21 mouse cellular contexts compared by ENCODE assay signal in the genomic region with DNA sequence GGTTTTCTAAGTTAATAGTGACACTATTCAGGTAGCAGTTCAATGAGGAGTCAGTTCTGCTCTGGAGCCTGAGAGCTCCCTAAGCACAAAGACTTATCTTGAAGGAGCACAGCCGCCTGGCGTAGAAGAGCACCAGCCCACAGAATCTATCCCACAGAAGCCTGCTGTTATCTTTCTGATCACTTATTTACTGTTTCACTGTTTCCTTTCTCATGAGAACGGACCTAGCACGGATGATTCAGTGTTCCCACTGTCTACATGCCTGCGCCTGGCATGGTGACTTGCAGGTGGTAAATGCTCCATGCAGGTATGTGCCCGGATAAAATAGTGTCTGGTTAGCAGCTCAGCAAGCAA. TPM values are rescaled to one million over a fixed set of nuclear protein-coding genes. Genes with fewer than 3 reads are reported as not detected.
A peak's percentile ranks its signal among the peaks of the same experiment; 100 is the strongest.
DNase-seq lines count a peak whose midpoint lies in the region; ATAC-seq and TF ChIP-seq lines count a peak whose summit lies in the region.
"Had no signal": no experiment of that assay in that cellular context is flagged by ENCODE, and none has a peak within 500 bp of the region (broad histone marks: within the 10 kb centered on the region; RNA-seq: fewer than 3 reads in every experiment).

No protein-coding gene starts in this region.

- H3K9ac ChIP-seq in stomach, embryonic 15.5 days = no peak overlapping the region
- no peak overlapping the region for H3K9ac ChIP-seq in stomach, postnatal 0 days (ENCODE audit: low read length)
- peak overlapping the region; percentile 43 for H3K9ac ChIP-seq in liver, embryonic 12.5 days
- H3K9ac ChIP-seq: embryonic facial prominence, embryonic 13.5 days; limb, embryonic 13.5 days; midbrain, embryonic 15.5 days; neural tube, embryonic 13.5 days had no signal

- no peaks in the 10 kb centered on the region for H3K9me3 ChIP-seq in stomach, embryonic 15.5 days
- H3K9me3 ChIP-seq in stomach, postnatal 0 days (ENCODE audit: control insufficient read depth, low read length) = no peaks in the 10 kb centered on the region
- no peaks in the 10 kb centered on the region for H3K9me3 ChIP-seq in liver, embryonic 12.5 days (replicated peaks)
- H3K9me3 ChIP-seq: embryonic facial prominence, embryonic 13.5 days; limb, embryonic 13.5 days; midbrain, embryonic 15.5 days; neural tube, embryonic 13.5 days had no signal

- H3K27me3 ChIP-seq in stomach, embryonic 15.5 days (replicated peaks) = no peaks in the 10 kb centered on the region
- no peaks in the 10 kb centered on the region for H3K27me3 ChIP-seq in stomach, postnatal 0 days (ENCODE audit: control insufficient read depth, insufficient read depth, low read length)
- H3K27me3 ChIP-seq in liver, embryonic 12.5 days (replicated peaks) = no peaks in the 10 kb centered on the region
- H3K27me3 ChIP-seq: embryonic facial prominence, embryonic 13.5 days; limb, embryonic 13.5 days; midbrain, embryonic 15.5 days; neural tube, embryonic 13.5 days had no signal

- no peaks in the 10 kb centered on the region for H3K36me3 ChIP-seq in stomach, embryonic 15.5 days
- H3K36me3 ChIP-seq in stomach, postnatal 0 days (ENCODE audit: control insufficient read depth, insufficient read depth, low read length) = no peaks in the 10 kb centered on the region
- H3K36me3 ChIP-seq in liver, embryonic 12.5 days = no peaks in the 10 kb centered on the region
- H3K36me3 ChIP-seq: embryonic facial prominence, embryonic 13.5 days; limb, embryonic 13.5 days; midbrain, embryonic 15.5 days; neural tube, embryonic 13.5 days had no signal

- no peak overlapping the region for H3K27ac ChIP-seq in stomach, embryonic 15.5 days
- no peak overlapping the region for H3K27ac ChIP-seq in stomach, postnatal 0 days (replicated peaks)
- H3K27ac ChIP-seq in liver, embryonic 12.5 days = peak overlapping the region; percentile 79
- H3K27ac ChIP-seq: embryonic facial prominence, embryonic 13.5 days; gastrocnemius, adult 2 months; limb, embryonic 13.5 days; midbrain, embryonic 15.5 days; neural tube, embryonic 13.5 days had no signal

- peak; percentile 66; the same call in 1 of the 2 replicates for ATAC-seq in stomach, embryonic 15.5 days (ENCODE audit: insufficient read depth, low FRiP score, low read depth)
- ATAC-seq in stomach, postnatal 0 days (ENCODE audit: low FRiP score, low TSS enrichment) = no peak
- ATAC-seq in common myeloid progenitor, adult 5-6 weeks (replicated peaks; ENCODE audit: low read depth, poor library complexity, severe bottlenecking) = peak; percentile 72
- ATAC-seq in liver, embryonic 12.5 days = peak; percentile 96
- ATAC-seq in monocyte, adult 5-6 weeks (replicated peaks; ENCODE audit: insufficient number of reproducible peaks, low FRiP score, low TSS enrichment, poor library complexity, severe bottlenecking) = no peak
- ATAC-seq: forebrain, embryonic 14.5 days; hindbrain, embryonic 16.5 days; midbrain, embryonic 15.5 days had no signal

- no peak overlapping the region for H3K4me3 ChIP-seq in stomach, embryonic 15.5 days (replicated peaks)
- H3K4me3 ChIP-seq in stomach, postnatal 0 days (ENCODE audit: low read depth, low read length) = no peak overlapping the region
- H3K4me3 ChIP-seq in liver, embryonic 12.5 days = peak overlapping the region; percentile 16
- H3K4me3 ChIP-seq: embryonic facial prominence, embryonic 13.5 days; gastrocnemius, adult 2 months; limb, embryonic 13.5 days; midbrain, embryonic 15.5 days; neural tube, embryonic 13.5 days had no signal

- no peak for TF ChIP-seq EP300 in stomach, postnatal 0 days (optimal IDR thresholded peaks at IDR 0.05)

- 62% methylated on average over 6 of the region's 6 CpGs for WGBS in stomach, embryonic 15.5 days
- WGBS in stomach, postnatal 0 days = 64% methylated on average over 6 of the region's 6 CpGs
- WGBS in liver, embryonic 12.5 days (ENCODE audit: insufficient replicate concordance) = 16% methylated on average over 6 of the region's 6 CpGs

- no peak for DNase-seq in stomach, postnatal 0 days (ENCODE audit: low spot score)
- peak; percentile 54 for DNase-seq in naive thymus-derived CD4-positive, alpha-beta T cell, adult 2 months (ENCODE audit: low read depth)
- DNase-seq in embryo, embryonic 10 days (ENCODE audit: low spot score) = no peak
- no peak for DNase-seq in heart, adult 9 months (ENCODE audit: low spot score in 2 of 2)
- DNase-seq: adrenal gland, postnatal 25 days; cerebellum, postnatal 36 days; gastrocnemius, adult 2 months; heart, adult 18-20 months; kidney, postnatal 14 days; lung, postnatal 14 days; retina, postnatal 1 day had no signal

- H3K4me1 ChIP-seq in stomach, embryonic 15.5 days = no peaks in the 10 kb centered on the region
- H3K4me1 ChIP-seq in stomach, postnatal 0 days (replicated peaks; ENCODE audit: control insufficient read depth, insufficient read depth) = no peaks in the 10 kb centered on the region
- peaks cover 37% of the 10 kb centered on the region for H3K4me1 ChIP-seq in liver, embryonic 12.5 days
- H3K4me1 ChIP-seq: embryonic facial prominence, embryonic 13.5 days; limb, embryonic 13.5 days; midbrain, embryonic 15.5 days; neural tube, embryonic 13.5 days had no signal

- no peak for TF ChIP-seq CTCF in stomach, postnatal 0 days (IDR thresholded peaks at IDR 0.05; ENCODE audit: low read depth)

- H3K4me2 ChIP-seq in stomach, embryonic 15.5 days = no peak overlapping the region
- H3K4me2 ChIP-seq in stomach, postnatal 0 days (replicated peaks; ENCODE audit: low read depth) = no peak overlapping the region
- peak overlapping the region; percentile 51 for H3K4me2 ChIP-seq in liver, embryonic 12.5 days
- H3K4me2 ChIP-seq: embryonic facial prominence, embryonic 13.5 days; limb, embryonic 13.5 days; midbrain, embryonic 15.5 days; neural tube, embryonic 13.5 days had no signal

RNA-seq across cellular contexts. Expression of gene Nfkb1, which starts 27.8 kb away (rescaled TPM):
- polyA plus RNA-seq in stomach, embryonic 15.5 days (2015; fragmentation: Nextera tagmentation; extraction: Ambion mirVana) = 24.5 and 25.9 TPM in 2 replicates
- 13.7 and 16.7 TPM in 2 replicates for polyA plus RNA-seq in stomach, postnatal 0 days (2015; fragmentation: Nextera tagmentation; extraction: Ambion mirVana)
- total RNA-seq in common myeloid progenitor, adult 5-6 weeks (2017) = 121 and 126 TPM in 2 replicates
- polyA plus RNA-seq in liver, embryonic 12.5 days (2016; fragmentation: Nextera tagmentation; extraction: Ambion mirVana) = 18.0 and 18.4 TPM in 2 replicates
- 259 to 315 TPM (median 292 TPM) in 3 replicates for total RNA-seq in monocyte, adult 5-6 weeks (2017)

Comparison
In these comparisons a context has a peak if more than half of its experiments do, and no peak if none do; other contexts are left out.
1. ATAC-seq: peak in stomach, embryonic 15.5 days (single experiment), common myeloid progenitor, adult 5-6 weeks (single experiment) and liver, embryonic 12.5 days (single experiment); none in stomach, postnatal 0 days (single experiment) and monocyte, adult 5-6 weeks (single experiment).